Mouse (Mus musculus): Measurements from ENCODE around the gene Fanci. TPM values are rescaled to one million over a fixed set of nuclear protein-coding genes. Genes with fewer than 3 reads are reported as not detected.

The Fanci gene
- total RNA-seq, 2 experiments from 2014 or later = 0.71 to 1.6 TPM

DNA sequence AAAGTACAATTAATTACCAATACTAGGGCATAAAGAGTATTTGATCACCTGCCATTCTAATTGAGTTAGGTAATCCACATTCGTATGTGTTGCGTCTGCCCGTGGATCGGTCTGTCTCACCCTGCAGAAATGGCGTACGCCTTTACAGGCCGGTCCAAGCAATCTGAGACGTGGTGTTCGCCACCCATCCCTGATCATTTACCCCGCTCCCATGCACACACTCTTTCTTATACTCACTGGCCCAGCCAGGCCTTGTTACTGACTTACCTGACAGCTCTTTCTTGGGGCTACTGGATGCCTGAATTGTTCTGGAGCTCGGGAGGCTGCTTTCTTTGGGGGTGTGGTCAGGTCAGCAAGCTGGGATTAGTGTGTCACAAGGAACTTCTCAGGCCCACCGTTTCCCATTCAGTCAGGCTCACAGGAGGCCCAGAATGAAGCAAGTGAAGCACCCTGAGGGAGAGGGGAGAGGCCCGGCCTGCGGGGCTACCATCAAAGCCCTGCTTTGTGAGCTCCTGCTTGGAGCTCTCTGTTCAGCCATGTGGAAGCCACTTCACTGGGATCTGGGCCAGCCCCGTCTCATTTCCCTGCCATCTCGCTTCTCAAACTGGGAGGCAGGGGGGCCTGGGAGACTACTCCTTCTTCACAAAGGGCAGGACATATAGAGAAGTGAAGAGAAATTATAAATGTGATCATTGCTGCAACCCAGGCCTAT, 5.2 kb upstream of the Fanci start, which contains the start of gene Rlbp1:
Gene Rlbp1, minus strand, starts transcription at position 627 of the 712 bp plus-strand sequence.
- peak; percentile 55 to 56 for DNase-seq (ENCODE audit: low spot score in 2 of 2)

GRCm38 (mm10) chr7:79387140-79387539, 4.6 kb upstream of the Fanci start:
- DNase-seq (ENCODE audit: low spot score in 2 of 2) = no peak

DNA sequence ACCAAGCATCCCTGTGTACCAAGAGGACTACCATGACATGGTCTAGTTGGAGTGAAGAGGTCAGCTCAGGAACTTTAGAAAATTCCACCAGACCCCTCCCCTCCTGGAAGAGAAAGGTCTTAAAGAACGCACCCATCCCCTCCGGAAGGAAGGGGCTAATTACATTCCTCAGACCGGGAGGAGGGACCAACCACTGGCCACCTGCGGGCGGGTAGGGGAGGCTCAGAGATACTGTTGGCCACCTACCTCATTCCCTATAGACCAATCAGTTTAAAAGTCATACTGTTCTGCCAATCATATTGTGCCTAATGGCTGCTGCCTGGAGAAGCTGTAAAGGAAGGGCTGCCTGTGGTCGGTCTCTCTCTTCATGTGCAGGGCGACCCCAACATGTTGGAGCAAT, 3.7 kb upstream of the Fanci start:
- DNase-seq (ENCODE audit: low spot score in 2 of 2) = no peak

GRCm38 (mm10) chr7:79388671-79389206, 3.0 kb upstream of the Fanci start:
- no peak for DNase-seq (ENCODE audit: low spot score in 2 of 2)

DNA sequence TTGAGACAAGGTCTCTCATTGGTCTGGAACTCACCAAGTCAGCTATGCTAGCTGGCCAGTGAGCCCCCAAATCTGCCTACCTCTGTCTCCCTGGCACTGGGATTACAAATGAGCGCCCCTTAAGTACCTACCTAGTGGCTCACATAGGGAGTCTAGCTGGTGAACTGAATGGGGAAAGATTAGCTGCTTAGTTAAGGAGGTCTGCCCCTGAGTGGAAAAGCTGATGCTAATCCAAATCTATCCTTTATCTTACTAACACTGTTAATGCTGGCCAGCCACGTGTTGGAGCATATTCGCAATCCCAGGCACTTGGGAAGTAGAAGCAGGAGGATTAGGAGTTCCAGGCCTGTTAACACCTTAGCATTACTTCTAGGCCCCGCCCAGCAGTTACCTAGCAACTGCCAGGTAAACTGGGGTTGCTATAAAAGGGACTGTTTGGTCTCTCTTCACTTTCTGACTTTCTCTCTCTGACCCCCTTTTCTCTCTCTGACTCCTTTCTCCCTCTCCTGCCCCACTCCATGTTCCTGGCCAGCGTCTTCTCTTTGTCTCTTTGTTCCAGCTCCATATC, 1.5 kb upstream of the Fanci start:
- no peak for DNase-seq (ENCODE audit: low spot score in 2 of 2)

GRCm38 (mm10) chr7:79391471-79391870, 258 bp upstream of the Fanci start:
- no peak for DNase-seq (ENCODE audit: low spot score in 2 of 2)

GRCm38 (mm10) chr7:79392860-79393513, 1.3 kb downstream of the Fanci start:
- DNase-seq (ENCODE audit: low spot score in 2 of 2) = no peak

DNA sequence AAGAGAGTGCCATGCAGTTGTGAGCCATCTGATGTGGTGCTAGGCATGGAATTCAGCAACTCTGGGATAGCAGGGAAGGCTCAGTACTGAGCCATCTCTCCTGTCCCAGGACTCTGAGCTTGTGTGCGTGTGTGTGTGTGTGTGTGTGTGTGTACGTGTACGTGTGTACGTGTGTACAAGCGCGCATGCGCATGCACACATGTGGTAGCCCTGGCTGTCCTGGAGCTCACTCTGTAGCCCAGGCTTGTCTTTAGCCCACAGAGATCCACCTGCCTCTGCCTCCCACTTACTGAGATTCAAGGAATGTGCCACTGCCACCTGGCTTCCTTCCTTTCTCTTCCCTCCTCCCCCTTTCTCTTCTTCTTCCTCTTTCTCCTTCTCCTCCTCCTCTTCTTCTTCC, 2.2 kb downstream of the Fanci start:
- no peak for DNase-seq (ENCODE audit: low spot score in 2 of 2)

DNA sequence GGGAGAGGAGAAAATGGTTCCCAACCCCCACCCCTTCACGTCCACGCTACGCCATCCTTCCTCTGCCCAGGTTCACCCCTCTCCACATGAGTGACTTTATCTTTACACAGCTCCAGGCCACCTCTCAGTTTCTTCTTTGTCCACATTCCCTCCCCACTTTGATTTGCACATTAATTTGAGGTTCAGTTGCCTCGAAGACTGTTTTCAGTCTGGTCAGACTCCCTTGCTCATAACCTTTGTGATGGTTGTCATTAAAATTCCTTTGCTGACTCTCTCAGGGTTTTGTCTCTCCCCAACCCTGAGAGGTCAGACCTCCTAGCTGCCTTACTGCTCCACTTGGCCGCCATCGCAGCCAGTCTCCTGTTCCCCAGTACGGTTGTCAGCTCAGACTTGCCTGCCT, 2.9 kb downstream of the Fanci start:
- no peak for DNase-seq (ENCODE audit: low spot score in 2 of 2)

- DNase-seq (ENCODE audit: low spot score in 2 of 2) = no peak
These were observed 3.5 kb downstream of the Fanci start for GRCm38 (mm10) chr7:79395186-79395585.

DNA sequence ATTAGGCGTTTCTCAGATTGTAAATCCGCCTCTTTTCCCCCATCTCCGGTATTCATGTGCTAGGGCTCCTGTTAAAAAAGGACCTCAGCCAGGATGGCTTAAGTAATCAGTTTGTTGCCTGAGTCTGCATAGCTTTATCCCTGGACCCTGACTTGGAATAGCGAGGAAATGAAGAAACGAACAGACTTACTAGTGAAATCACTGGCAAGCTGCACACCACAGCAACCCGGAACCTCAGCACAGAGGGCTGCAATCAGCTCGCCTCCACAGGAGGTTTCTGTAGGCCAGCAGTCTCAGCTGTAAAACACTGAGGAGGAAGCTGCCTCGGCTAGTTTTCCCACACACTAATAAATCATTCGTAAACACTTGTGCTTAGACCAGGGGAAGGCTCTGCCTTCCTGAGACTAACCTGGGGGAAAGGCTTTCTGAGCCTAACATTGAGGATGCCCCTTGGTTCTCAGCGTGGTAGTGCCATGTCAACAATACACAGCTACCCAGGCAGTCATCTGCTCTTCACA, 5.8 kb downstream of the Fanci start:
- no peak for DNase-seq (ENCODE audit: low spot score in 2 of 2)

DNA sequence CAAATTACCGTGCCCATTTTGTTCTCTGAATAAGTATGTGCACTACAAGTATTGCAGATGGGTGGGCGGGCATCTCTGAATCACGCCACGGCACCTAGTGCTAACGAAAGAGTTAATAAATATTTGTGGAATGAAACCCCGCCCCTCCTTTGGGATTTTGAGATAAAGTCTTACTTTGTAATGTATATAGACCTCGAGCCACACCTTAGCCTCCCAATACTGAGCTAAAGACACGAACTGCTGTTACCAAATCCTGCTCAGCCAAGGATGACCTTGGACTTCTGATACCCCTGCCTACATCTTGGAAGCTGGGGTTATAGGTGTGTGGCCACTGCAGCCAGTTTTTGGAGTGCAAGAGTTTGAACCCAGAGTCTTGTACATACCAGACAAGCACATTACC, 6.7 kb downstream of the Fanci start:
- no peak for DNase-seq (ENCODE audit: low spot score in 2 of 2)

GRCm38 (mm10) chr7:79398971-79399370, 7.2 kb downstream of the Fanci start:
- DNase-seq (ENCODE audit: low spot score in 2 of 2) = no peak

- DNase-seq (ENCODE audit: low spot score in 2 of 2) = no peak
These were observed 8.6 kb downstream of the Fanci start for GRCm38 (mm10) chr7:79400296-79400695.

- no peak for DNase-seq (ENCODE audit: low spot score in 2 of 2)
These were observed 23.0 kb downstream of the Fanci start for GRCm38 (mm10) chr7:79414449-79415375.

- no peak for DNase-seq (ENCODE audit: low spot score in 2 of 2)
These were observed 28.2 kb downstream of the Fanci start for GRCm38 (mm10) chr7:79419950-79420349.

- DNase-seq (ENCODE audit: low spot score in 2 of 2) = no peak
These were observed 31.1 kb downstream of the Fanci start for GRCm38 (mm10) chr7:79422876-79423275.

- peak; percentile 6 to 16 for DNase-seq (ENCODE audit: low spot score in 2 of 2)
These were observed 34.1 kb downstream of the Fanci start for GRCm38 (mm10) chr7:79425804-79426203.

GRCm38 (mm10) chr7:79428243-79428642, 36.5 kb downstream of the Fanci start:
- DNase-seq (ENCODE audit: low spot score in 2 of 2) = no peak

GRCm38 (mm10) chr7:79440035-79440434, 48.3 kb downstream of the Fanci start:
- no peak for DNase-seq (ENCODE audit: low spot score in 2 of 2)

DNA sequence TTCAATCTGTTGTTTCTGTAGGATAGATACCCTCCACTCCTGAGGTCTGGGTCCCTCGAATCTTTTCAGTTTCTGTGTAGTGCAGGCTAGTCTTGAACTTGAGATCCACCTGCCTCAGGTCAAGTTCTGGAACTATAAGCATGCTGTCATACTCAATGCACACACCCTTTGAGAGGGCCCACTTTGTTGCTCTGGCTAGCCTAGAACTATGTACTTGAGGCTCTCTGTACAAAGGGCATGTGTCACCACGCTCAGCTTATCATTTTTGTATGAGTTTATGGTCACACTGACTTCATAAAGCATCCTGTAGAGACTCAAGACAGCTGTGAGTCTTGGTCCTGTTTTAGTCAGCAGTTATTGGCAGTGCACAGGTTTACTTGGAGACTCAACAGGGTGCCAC, 55.3 kb downstream of the Fanci start:
- no peak for DNase-seq (ENCODE audit: low spot score in 2 of 2)

Data from layer of hippocampus, postnatal 14 days (tissue).